Mouse (Mus musculus) liver, embryonic 13.5 days (tissue): Measurements from ENCODE around the gene Itga9. TPM values are rescaled to one million over a fixed set of nuclear protein-coding genes. Genes with fewer than 3 reads are reported as not detected.

Source experiments
- ATAC-seq: fragments of 200-750 bp; cut with Nextera tagmentation; 2 replicates; pipeline ENCODE4 v1.8.0; 2017; ENCODE audit warnings: low read depth, mild to moderate bottlenecking, moderate number of reproducible peaks, moderate library complexity
- DNase-seq: peaks from one replicate; pipeline ENCODE4 v3.0.0; 2022
- H3K27ac ChIP-seq: fragments of 300-500 bp; sonication (generic); 2 replicates; pipeline ENCODE4 v1.5.1; 2015; ENCODE audit warnings: moderate library complexity, mild to moderate bottlenecking, inconsistent platforms
- H3K27me3 ChIP-seq: fragments of 300-500 bp; sonication (generic); 2 replicates; pipeline ENCODE4 v1.6.1; 2015; ENCODE audit warnings: mild to moderate bottlenecking, inconsistent platforms
- H3K36me3 ChIP-seq: fragments of 300-500 bp; sonication (generic); 2 replicates; pipeline ENCODE4 v1.6.1; 2015; ENCODE audit warnings: mild to moderate bottlenecking, inconsistent platforms
- H3K4me1 ChIP-seq: fragments of 300-500 bp; sonication (generic); replicated peaks from 2 replicates; pipeline ENCODE4 v1.6.1; 2015; ENCODE audit warnings: inconsistent platforms
- H3K4me2 ChIP-seq: fragments of 300-500 bp; sonication (generic); 2 replicates; pipeline ENCODE4 v1.6.1; 2015; ENCODE audit warnings: inconsistent platforms, mild to moderate bottlenecking, moderate library complexity
- H3K4me3 ChIP-seq: fragments of 300-500 bp; sonication (generic); replicated peaks from 2 replicates; pipeline ENCODE4 v1.5.1; 2015; ENCODE audit warnings: mild to moderate bottlenecking, inconsistent platforms
- H3K9ac ChIP-seq: fragments of 300-500 bp; sonication (generic); 2 replicates; pipeline ENCODE4 v1.6.1; 2015; ENCODE audit warnings: mild to moderate bottlenecking, inconsistent platforms
- H3K9me3 ChIP-seq: fragments of 300-500 bp; sonication (generic); replicated peaks from 2 replicates; pipeline ENCODE4 v1.6.1; 2016; ENCODE audit warnings: inconsistent platforms
- WGBS: fragments of 180-500 bp; shearing (Covaris S2); methylation state at CpG from one replicate; pipeline ENCODE4 v1.1.7; 2015; ENCODE audit not compliant: insufficient replicate concordance; 5-methylcytosine and 5-hydroxymethylcytosine counted together
- polyA plus RNA-seq: library from polyadenylated mRNA; unstranded; fragments of >200 nt; fragmentation: Nextera tagmentation; extraction: Ambion mirVana; gene quantifications from 2 replicates; pipeline ENCODE4 v1.2.1, GENCODE M21; 2015

Gene Itga9
- polyA plus RNA-seq, 1 experiment from 2014 or later = 2.2 TPM

DNA sequence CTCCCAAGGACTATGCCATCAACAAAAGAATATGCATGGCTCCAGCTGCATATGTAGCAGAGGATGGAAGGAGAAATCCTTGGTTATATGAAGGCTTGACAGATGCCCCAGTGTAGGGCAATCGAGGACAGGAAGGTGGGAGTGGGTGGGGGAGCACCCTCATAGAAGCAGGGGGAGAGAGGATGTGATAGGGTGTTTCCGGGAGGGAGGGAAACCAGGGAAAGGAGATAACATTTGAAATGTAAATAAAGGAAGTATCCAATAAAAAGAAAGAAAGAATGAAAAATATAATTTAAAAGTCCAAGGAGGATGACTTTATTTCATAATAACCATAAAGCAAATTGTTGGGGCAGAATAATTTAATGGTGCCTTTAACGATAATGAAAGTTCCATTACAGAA is 307.1 kb downstream of the Itga9 start:
- no peak overlapping the region for H3K4me3 ChIP-seq
- no peaks in the 10 kb centered on the region for H3K27me3 ChIP-seq
- no peak overlapping the region for H3K27ac ChIP-seq
- H3K36me3 ChIP-seq = no peaks in the 10 kb centered on the region
- 44% methylated on average over 3 of the region's 3 CpGs for WGBS
- ATAC-seq (no peak), DNase-seq (no peak)
- H3K4me1 ChIP-seq = 0 out of 2 replicates have a peak, but pooled peaks cover 5% of the 10 kb centered on the region
- no peak overlapping the region for H3K4me2 ChIP-seq
- H3K9me3 ChIP-seq = no peaks in the 10 kb centered on the region
- no peak overlapping the region for H3K9ac ChIP-seq

GRCm38 (mm10) chr9:118914589-118914988 is 308.1 kb downstream of the Itga9 start:
- Histone ChIP-seq H3K4me3 (no peak overlapping the region), H3K36me3 (no peaks in the 10 kb centered on the region), H3K9me3 (no peaks in the 10 kb centered on the region), H3K4me1 (0 out of 2 replicates have a peak, but pooled peaks cover 7% of the 10 kb centered on the region), H3K27ac (no peak overlapping the region), H3K4me2 (no peak overlapping the region), H3K9ac (no peak overlapping the region), H3K27me3 (peaks cover under 1% of the 10 kb centered on the region; the same call in 1 of the 2 replicates)
- 49% methylated on average over 8 of the region's 8 CpGs for WGBS
- DNase-seq (no peak), ATAC-seq (no peak)

DNA sequence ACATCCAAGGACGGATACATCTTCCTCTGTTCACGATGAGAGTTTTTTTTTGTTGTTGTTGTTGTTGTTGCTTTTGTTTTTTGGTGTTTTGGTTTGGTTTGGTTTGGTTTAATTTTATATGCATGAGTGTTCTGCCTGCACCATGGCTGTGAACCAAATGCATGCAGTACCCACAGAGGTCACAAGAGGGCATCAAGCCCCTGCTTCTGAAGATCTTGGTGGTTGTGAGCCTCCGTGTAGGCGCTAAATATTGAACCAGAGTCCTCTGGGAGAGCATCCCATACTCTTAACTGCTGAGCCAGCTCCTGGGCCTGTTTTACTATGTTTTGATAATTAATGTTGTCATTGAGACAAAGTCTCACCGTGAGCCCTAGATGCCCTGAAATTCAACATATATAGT is 308.8 kb downstream of the Itga9 start:
- no peak overlapping the region for H3K4me2 ChIP-seq
- H3K27me3 ChIP-seq = peaks cover 3% of the 10 kb centered on the region; the same call in 1 of the 2 replicates
- H3K9me3 ChIP-seq = no peaks in the 10 kb centered on the region
- ATAC-seq (no peak), DNase-seq (no peak)
- 41% methylated on average over 5 of the region's 5 CpGs for WGBS
- no peak overlapping the region for H3K9ac ChIP-seq
- H3K27ac ChIP-seq = no peak overlapping the region
- H3K4me1 ChIP-seq = 0 out of 2 replicates have a peak, but pooled peaks cover 7% of the 10 kb centered on the region
- no peaks in the 10 kb centered on the region for H3K36me3 ChIP-seq
- no peak overlapping the region for H3K4me3 ChIP-seq

- no peak for DNase-seq
- H3K27ac ChIP-seq = no peak overlapping the region
- ATAC-seq = no peak
- H3K36me3 ChIP-seq = no peaks in the 10 kb centered on the region
- peaks cover 11% of the 10 kb centered on the region for H3K4me1 ChIP-seq
- H3K4me3 ChIP-seq = no peak overlapping the region
- 65% methylated on average over 16 of the region's 16 CpGs for WGBS
- H3K9me3 ChIP-seq = no peaks in the 10 kb centered on the region
- no peak overlapping the region for H3K4me2 ChIP-seq
- no peak overlapping the region for H3K9ac ChIP-seq
- H3K27me3 ChIP-seq = peaks cover 3% of the 10 kb centered on the region; the same call in 1 of the 2 replicates
Observed at GRCm38 (mm10) chr9:118919672-118920186, 313.2 kb downstream of the Itga9 start.

DNA sequence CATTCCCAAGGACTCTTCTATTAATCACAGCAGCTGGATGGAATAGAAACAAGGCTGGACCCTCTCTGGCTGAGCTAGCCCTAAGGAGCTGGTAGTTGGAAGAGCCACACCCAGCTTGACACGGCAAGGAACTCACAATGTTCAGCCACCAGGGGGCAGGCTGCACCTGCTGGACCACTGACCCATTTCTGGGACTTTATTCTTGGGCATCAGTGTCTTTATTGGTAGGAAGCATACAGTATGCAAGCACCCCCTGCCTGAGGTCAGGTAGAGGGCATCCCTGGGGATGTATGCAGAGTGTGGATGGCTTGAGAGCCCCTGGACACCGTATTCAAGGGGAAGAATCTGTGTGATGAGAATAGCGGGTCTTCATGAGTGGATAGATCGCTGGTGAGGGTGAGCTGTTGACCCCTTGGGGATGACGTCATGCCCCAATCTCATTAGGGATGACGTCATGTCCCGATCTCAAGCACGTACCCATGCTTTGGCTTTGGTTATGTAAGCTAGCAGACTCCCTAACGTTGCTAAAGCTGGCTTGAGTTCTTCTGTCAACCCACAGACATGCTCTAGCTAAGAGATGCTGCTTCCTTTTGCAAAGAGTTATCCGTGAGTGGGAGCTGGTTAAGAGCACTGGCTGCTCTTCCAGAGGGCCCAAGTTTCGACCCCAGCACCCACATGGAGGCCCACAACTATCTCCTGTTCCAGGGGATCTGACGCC is 314.5 kb downstream of the Itga9 start:
- peaks cover 22% of the 10 kb centered on the region for H3K4me1 ChIP-seq
- WGBS = 43% methylated on average over 12 of the region's 12 CpGs
- DNase-seq (peak; percentile 25), ATAC-seq (no peak)
- no peaks in the 10 kb centered on the region for H3K36me3 ChIP-seq
- H3K9ac ChIP-seq = no peak overlapping the region
- H3K4me3 ChIP-seq = no peak overlapping the region
- no peaks in the 10 kb centered on the region for H3K9me3 ChIP-seq
- H3K27ac ChIP-seq = no peak overlapping the region
- no peak overlapping the region for H3K4me2 ChIP-seq
- H3K27me3 ChIP-seq = peaks cover 3% of the 10 kb centered on the region; the same call in 1 of the 2 replicates

DNA sequence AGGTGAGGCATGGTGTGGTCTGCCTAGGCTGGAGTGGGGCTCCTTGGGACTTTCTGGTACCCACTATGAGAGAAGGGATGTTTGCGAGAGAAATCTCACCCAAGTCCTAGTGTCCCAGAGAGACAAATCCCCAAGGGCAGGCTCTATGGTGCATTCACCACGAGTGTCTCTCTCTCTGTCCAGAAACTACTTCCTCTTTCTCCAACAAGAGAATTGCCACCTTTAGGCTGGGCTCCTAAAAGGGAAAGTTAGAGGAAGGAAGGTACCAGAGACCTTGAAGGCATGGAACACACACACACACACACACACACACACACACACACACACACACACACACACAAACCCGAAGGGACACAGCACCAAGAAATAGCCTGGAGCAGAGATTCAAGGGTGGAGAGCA is 315.4 kb downstream of the Itga9 start:
- 39% methylated on average over 2 of the region's 3 CpGs for WGBS
- Histone ChIP-seq H3K36me3 (no peaks in the 10 kb centered on the region), H3K27me3 (peaks cover 3% of the 10 kb centered on the region; the same call in 1 of the 2 replicates), H3K4me1 (peaks cover 27% of the 10 kb centered on the region), H3K9me3 (no peaks in the 10 kb centered on the region), H3K27ac (no peak overlapping the region), H3K4me2 (no peak overlapping the region), H3K9ac (no peak overlapping the region), H3K4me3 (no peak overlapping the region)
- DNase-seq = no peak
- ATAC-seq = no peak

DNA sequence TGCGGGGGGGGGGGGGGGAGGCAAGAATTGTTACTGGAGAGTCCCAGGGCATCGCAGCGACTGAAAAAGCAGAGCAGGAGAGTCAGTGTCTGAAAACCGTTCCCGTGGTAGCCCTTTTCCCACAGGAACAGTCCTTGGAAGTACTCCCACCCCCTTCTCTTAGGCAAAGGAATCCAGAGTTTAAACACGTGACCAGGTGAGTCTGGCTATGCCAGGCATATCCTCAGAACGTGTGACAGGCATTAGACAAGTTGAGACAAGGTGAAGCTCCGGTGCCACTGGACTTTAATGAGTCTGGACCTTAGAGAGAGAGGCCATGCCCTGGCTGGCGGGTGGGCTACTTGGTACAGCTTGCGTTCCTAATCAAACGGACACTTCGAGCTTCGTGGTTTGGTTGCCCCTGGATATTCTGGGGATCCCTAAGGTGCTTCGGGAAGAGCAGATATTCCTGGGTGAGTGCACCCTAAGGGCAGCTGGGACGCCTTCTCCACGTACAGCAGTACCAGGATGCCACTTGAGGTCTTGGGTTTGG is 318.1 kb downstream of the Itga9 start:
- WGBS = 24% methylated on average over 16 of the region's 16 CpGs
- DNase-seq = no peak
- Histone ChIP-seq H3K4me2 (peak overlapping the region; percentile 99), H3K4me1 (peaks cover 49% of the 10 kb centered on the region), H3K9ac (peak overlapping the region; percentile 85), H3K27ac (no peak overlapping the region), H3K27me3 (peaks cover 3% of the 10 kb centered on the region; the same call in 1 of the 2 replicates), H3K4me3 (peak overlapping the region; percentile 78), H3K36me3 (no peaks in the 10 kb centered on the region), H3K9me3 (no peaks in the 10 kb centered on the region)
- ATAC-seq = 0 out of 2 replicates have a peak, but pooled peaks have one; percentile 0

DNA sequence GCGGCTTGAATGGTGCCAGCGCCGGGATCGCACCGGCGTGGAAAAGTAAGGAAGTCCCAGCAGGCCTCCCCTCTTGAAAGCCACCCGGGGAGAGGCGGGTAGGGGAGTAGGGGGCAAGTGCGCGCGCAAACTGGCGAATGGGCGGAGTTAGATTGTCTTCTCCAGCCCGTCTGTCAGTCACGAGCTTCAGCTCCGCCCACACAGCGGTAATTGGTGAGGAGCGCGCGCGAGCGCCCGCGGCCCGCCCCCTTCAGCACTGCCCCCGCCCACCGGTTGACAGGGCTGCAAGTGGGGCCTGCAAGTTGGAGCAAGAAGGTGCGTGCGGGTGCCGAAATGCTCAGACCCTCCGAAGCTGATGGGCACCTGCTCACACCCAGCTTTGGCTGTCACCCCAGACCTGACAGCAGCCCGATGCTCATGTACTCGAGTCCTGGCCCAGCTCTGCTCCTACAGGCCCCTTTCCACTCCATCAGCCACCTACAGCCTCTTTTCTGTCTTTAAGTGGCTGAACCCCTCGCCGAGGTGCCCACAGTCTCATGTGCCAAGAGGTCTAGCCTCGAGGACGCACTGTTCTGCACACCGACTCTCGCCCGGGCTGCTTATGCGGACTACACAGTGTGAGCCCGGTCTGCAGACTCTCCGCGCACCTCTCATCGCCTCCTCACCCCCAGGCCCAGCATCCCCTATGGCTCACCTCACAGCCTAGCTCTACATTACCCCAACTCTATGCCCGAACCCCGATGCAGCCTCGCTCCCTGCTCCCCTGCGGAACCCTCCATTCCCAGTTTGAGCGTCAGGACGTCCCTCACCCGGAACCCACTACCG is 319.0 kb downstream of the Itga9 start:
- Histone ChIP-seq H3K9me3 (no peaks in the 10 kb centered on the region), H3K27ac (peak overlapping the region; percentile 89), H3K4me2 (peak overlapping the region; percentile 99), H3K9ac (peak overlapping the region; percentile 85), H3K4me1 (peaks cover 54% of the 10 kb centered on the region), H3K4me3 (peak overlapping the region; percentile 78), H3K27me3 (no peaks in the 10 kb centered on the region), H3K36me3 (0 out of 2 replicates have a peak, but pooled peaks cover 5% of the 10 kb centered on the region)
- ATAC-seq (peak; percentile 88), DNase-seq (peak; percentile 94)
- under 1% methylated on average over 53 of the region's 53 CpGs for WGBS

DNA sequence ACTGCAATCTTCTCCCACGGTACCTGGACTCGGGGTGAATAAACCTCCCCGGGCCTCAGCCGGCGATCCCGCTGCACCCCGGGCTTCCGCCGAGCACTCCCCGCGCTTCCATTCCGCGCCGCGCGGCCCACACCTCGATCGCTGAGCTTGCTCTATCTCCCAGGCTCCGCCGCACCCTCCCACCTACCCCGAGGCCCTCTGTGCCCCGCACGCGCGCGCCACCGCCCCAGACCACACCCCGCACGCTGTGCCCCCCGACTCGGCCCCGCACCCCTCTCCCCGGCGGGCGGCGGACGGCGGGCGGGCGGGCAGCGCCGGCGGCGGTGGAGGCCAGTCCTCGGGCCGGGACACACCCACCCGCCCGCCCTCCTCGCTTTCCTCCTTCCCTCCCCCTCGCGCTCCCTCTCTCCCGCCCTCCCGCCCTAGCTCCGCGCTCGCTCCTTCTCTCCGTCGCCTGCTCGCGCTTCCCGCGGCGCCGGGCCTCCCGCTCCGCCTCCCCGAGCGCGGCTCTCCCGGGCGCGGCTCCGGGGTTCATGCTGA is 319.7 kb downstream of the Itga9 start, which contains the start of gene Ctdspl:
Gene Ctdspl (plus strand): TSS at position 343 of the 540 bp plus-strand sequence.
- under 1% methylated on average over 35 of the region's 73 CpGs for whole genome bisulfite sequencing
- no peaks in the 10 kb centered on the region for H3K9me3 ChIP-seq
- no peaks in the 10 kb centered on the region for H3K27me3 ChIP-seq
- DNase-seq (peak; percentile 62), ATAC-seq (peak; percentile 68)
- peaks cover 52% of the 10 kb centered on the region for H3K4me1 ChIP-seq
- peak within 1 kb of the TSS; percentile 89 for H3K27ac ChIP-seq
- peak within 1 kb of the TSS; percentile 99 for H3K4me2 ChIP-seq
- H3K9ac ChIP-seq = peak within 1 kb of the TSS; percentile 85
- 0 out of 2 replicates have a peak, but pooled peaks cover 6% of the 10 kb centered on the region for H3K36me3 ChIP-seq
- peak within 1 kb of the TSS; percentile 78 for H3K4me3 ChIP-seq

DNA sequence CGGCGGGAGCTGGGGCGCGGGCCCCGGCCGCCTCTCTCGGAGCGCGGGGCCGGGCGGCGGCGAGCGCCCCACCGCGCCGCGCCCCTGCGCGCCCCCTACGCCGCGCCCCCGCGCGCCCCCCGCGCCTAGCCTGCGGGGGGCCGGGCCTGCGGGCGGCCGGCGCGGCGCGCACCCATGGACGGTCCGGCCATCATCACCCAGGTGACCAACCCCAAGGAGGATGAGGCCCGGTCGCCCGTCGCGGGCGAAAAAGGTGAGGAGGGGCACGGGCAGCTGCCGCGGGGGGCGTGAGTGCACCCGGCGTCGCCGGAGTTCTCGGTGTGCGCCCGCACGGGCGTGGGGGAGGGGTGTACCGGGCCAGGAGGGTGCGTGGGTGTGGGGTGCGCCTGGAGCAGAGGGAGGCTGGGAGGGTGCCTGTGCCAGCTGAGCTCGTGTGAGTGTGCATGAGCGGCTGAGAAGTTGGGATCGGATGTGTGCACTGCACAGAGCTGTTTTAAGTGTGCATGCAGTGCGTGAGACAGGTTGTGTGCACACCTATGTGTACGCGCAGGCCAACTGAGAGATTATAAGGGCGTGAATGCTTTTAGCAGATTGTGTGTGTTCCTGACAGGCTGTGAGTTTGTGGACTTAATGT is 320.3 kb downstream of the Itga9 start:
- H3K9me3 ChIP-seq = no peaks in the 10 kb centered on the region
- WGBS = 2% methylated on average over 55 of the region's 68 CpGs
- ATAC-seq (no peak), DNase-seq (peak; percentile 18)
- H3K27ac ChIP-seq = peak overlapping the region; percentile 89
- H3K36me3 ChIP-seq = 0 out of 2 replicates have a peak, but pooled peaks cover 6% of the 10 kb centered on the region
- peak overlapping the region; percentile 99 for H3K4me2 ChIP-seq
- H3K9ac ChIP-seq = peak overlapping the region; percentile 85
- peaks cover 51% of the 10 kb centered on the region for H3K4me1 ChIP-seq
- peak overlapping the region; percentile 78 for H3K4me3 ChIP-seq
- H3K27me3 ChIP-seq = no peaks in the 10 kb centered on the region
